Mouse (Mus musculus) heart, postnatal 36 days (tissue): Measurements from ENCODE around the gene Gnb3. TPM values are rescaled to one million over a fixed set of nuclear protein-coding genes. Genes with fewer than 3 reads are reported as not detected.
A peak's percentile ranks its signal among the peaks of the same experiment; 100 is the strongest.
"Not testable (repeated sequence)": the region's sequence is repeated elsewhere in the genome, so short reads cannot be mapped to it uniquely, and the experiment has no call there.

Experiments
- DNase-seq, 2 experiments: peaks; one replicate each; pipeline ENCODE4 v3.0.0; 2021 to 2022
- intact Hi-C: fragments of 180-260 bp; cut with DNase I; formaldehyde crosslinking; loops from one replicate; pipeline ENCODE4 v1.15.1; 2025
- total RNA-seq, 2 experiments: library from RNA; stranded (reverse); gene quantifications; 2 replicates each; pipeline ENCODE4 v1.2.3; 2021

Gene Gnb3
- total RNA-seq, 2 experiments from 2014 or later: 5.1 to 5.9 TPM

DNA sequence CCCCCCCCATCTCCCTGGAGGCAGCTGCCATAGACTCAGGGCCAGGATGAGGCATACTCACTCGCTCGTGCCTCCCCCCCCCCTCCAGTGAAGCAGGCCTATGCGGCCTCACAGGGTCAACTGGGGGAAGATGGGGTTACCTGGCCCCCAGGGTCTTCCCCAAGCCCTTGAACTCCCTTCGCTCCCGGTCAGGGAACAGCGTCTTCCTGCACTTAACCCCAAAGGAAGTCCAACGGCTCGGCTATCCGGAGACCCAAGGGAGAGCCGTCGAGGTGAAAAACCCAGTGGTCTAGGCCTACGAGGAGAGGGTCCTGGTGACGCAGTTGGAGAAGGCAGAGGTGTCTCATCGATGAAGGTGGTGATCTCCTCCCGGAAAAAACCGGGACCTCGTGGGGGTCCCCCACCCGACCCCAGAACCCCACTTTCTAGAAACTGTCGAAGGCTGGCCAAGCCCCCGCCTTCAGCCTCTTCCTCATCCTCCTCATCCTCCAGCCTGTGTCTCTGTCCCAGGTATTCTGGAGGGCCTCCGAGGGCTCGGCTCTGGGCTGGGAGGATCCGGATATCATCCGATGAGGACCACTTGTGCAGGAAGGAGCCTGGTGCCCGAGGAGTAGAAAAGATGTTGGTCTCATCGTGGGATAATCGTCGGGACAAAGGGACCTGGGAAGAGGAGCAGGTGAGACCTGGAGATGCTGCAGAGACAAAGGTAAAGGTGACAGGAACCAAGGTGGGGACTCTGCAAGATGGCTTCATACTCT, 18.7 kb upstream of the Gnb3 start:
- intact Hi-C loops: loop anchor here (1.0 to 10.0 kb wide), 3 partner anchors 44 to 106 kb away; partner anchors contain the start of gene Cops7a
- no peak for DNase-seq

DNA sequence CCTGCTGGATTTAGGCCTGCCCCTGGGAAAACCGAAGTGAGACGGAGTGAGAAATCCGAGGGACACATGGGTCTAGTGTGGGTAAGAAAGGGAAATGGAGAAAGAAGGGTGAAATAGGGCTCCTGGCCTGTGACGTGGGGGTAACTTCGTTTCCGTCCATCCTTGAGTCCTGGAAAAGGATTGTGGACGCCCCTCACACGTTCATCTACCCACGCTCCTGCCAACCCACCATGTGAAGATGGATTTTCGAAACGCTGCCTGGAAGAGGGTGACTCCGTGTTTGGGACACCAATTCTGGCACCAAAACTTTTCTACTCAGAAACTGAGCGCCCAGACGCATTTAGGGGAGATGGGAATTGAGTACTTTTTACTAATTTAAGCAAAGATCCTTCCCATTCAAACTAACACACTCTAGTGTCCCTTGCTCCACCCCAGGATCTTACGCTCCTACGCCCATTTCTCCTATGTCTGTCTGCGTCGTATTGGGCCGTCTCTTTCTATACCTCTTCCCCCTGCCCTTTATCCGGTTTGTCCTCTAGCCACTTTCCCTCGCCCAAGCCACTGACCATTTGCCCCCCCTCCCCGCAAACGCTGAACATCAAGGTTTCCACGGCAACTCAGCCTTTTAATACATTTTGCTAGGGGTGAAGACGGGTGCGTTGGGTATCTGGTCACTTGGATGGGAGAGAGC, 17.9 kb upstream of the Gnb3 start:
- intact Hi-C loops: loop anchor here (2.0 to 10.0 kb wide), 2 partner anchors 45 to 107 kb away; partner anchors contain the start of gene Cops7a
- DNase-seq: no peak

- DNase-seq: peak; percentile 79 to 83
- intact Hi-C loops: loop anchor here (10.0 kb wide), 1 partner anchor 108 kb away; the partner anchor contains the start of gene Cops7a
Measured at GRCm38 (mm10) chr6:124856916-124857839, 17.1 kb upstream of the Gnb3 start, which contains the start of gene P3h3. Gene P3h3, minus strand, starts transcription at chr6:124857752.

- no peak for DNase-seq
- intact Hi-C loops: loop anchor here (10.0 kb wide), 1 partner anchor 108 kb away; the partner anchor contains the start of gene Cops7a
Measured at GRCm38 (mm10) chr6:124856321-124856720, 16.2 kb upstream of the Gnb3 start.

GRCm38 (mm10) chr6:124854647-124855046, 14.6 kb upstream of the Gnb3 start:
- no peak for DNase-seq
- intact Hi-C loops: loop anchor here (10.0 kb wide), 1 partner anchor 110 kb away; the partner anchor contains the start of gene Cops7a

DNA sequence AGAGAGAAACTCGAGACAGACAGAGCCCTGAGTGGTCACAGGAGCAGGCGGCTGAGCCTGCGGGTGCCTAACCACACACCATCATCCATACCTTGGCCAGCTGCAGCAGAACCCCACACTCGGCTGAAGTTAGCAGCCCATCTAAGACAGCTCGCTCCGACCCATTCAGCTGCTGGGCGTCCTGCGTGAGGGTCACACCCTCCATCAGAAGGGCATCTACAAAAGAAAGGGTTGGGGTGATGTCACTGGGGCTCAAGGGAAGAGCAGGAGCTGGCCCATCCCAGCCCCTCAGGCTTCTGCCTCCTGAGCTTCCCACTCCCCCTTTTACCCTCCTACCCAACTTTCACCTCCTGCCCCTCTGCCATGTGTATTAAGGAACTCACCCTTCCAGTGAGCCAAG, 10.5 kb upstream of the Gnb3 start:
- intact Hi-C loops: loop anchor here (10.0 kb wide), 1 partner anchor 114 kb away; the partner anchor contains the start of gene Cops7a
- no peak for DNase-seq

DNA sequence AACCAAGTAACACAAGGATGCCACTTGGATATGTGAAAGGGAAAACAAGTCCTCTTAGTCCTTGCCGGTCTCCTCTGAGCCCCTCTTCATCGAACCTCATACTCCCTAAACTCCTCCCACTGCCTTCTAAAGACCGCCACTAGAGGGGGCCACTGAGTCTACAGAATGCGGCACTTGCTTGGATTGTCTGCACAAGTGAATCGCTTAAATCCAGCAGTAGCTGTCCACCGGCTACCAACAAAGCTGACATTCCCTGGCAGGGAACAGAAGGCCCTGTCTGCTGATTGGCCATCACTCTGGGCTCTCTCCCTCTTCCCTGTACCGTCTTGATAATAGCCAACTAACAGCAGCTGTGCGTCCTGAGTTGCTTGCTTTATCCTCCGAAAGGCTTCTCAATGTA, 7.2 kb upstream of the Gnb3 start:
- peak; percentile 90 to 96 for DNase-seq
- intact Hi-C loops: no loop called here

GRCm38 (mm10) chr6:124839805-124840204, 270 bp downstream of the Gnb3 start:
- DNase-seq: peak in 1 of 2 experiments; percentile 50
- intact Hi-C loops: no loop called here

- intact Hi-C loops: no loop called here
- no peak for DNase-seq
Measured at GRCm38 (mm10) chr6:124836411-124836810, 3.7 kb downstream of the Gnb3 start.

DNA sequence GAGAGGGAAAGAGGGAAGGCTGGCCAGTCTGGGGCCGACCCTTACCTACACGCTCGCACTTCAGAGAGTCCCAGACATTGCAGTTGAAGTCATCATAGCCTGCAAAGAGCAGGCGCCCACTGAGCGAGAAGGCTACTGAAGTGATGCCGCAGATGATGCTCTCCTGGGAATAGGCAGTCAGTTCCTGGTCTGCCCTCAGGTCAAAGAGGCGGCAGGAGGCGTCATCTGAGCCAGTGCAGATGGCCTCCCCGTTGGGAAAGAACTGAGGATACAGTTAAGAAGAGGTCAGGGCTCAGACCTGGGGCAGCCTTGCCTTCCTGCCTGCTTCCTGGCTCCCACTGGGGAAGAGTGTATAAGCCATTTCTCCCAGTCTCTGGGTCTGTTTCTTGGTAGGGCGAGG, 4.5 kb downstream of the Gnb3 start:
- intact Hi-C loops: no loop called here
- no peak for DNase-seq

- intact Hi-C loops: no loop called here
- DNase-seq: no peak
Measured at GRCm38 (mm10) chr6:124834512-124835081, 5.5 kb downstream of the Gnb3 start.

DNA sequence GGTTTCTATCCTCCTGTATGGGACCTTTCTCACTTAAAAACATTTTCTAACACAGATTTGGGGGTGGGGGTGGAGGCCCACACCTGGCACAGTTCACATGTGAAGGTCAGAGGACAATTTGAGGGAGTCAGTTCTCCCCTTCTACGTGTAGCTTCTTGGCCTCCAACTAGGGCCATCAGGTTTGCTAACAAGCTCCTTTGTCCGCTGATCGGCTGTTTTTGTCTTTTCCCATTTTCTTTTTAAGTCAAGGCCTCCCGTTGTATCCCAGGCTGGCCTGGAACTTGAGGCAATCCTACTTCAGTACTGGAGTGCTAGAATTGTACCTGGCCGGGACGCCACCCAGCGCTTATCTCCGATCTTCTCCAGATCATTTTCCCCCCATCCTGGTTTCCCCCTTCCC, 8.4 kb downstream of the Gnb3 start:
- intact Hi-C loops: no loop called here
- DNase-seq: no peak

- DNase-seq, intact Hi-C loops: not testable (repeated sequence)
Measured at GRCm38 (mm10) chr6:124831199-124831598, 8.9 kb downstream of the Gnb3 start.

GRCm38 (mm10) chr6:124829799-124830700, 10.0 kb downstream of the Gnb3 start:
- intact Hi-C loops: no loop called here
- peak; percentile 91 to 92 for DNase-seq

- intact Hi-C loops: no loop called here
- DNase-seq: peak; percentile 94 to 98
Measured at GRCm38 (mm10) chr6:124828868-124829798, 10.9 kb downstream of the Gnb3 start, which contains the start of the genes Usp5 and Cdca3. Gene Usp5, minus strand, starts transcription at chr6:124829484. Gene Cdca3, plus strand, starts transcription at chr6:124829547.

- no peak for DNase-seq
- intact Hi-C loops: no loop called here
Measured at GRCm38 (mm10) chr6:124828101-124828592, 11.9 kb downstream of the Gnb3 start.

DNA sequence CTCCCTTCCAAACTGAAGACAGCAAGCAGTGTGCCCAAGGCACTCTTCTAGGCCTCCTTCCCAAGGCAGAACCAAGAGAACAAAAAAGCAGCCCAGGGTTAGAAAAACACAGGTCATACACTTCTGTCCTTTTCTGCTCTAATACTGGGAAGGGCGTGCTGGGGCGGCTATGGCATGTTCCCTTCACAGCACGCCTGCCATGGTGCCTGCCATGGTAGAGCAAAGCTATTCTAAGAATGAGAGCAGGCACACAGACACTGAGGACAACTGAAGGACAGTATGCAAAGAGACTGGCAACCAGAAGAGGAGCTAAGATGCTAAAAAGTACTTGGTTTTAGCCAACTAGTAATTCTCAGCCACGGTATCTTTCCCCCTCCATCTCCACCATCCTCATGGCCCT, 18.0 kb downstream of the Gnb3 start:
- no peak for DNase-seq
- intact Hi-C loops: no loop called here

- intact Hi-C loops: no loop called here
- DNase-seq: no peak
Measured at GRCm38 (mm10) chr6:124820891-124821290, 19.2 kb downstream of the Gnb3 start.
